Mouse (Mus musculus): ENCODE data around the gene Clca3a2. TPM values are rescaled to one million over a fixed set of nuclear protein-coding genes. Genes with fewer than 3 reads are reported as not detected.

The Clca3a2 gene
- total and polyA plus RNA-seq, 3 experiments: 0.08 to 1.5 TPM; not detected in 1

DNA sequence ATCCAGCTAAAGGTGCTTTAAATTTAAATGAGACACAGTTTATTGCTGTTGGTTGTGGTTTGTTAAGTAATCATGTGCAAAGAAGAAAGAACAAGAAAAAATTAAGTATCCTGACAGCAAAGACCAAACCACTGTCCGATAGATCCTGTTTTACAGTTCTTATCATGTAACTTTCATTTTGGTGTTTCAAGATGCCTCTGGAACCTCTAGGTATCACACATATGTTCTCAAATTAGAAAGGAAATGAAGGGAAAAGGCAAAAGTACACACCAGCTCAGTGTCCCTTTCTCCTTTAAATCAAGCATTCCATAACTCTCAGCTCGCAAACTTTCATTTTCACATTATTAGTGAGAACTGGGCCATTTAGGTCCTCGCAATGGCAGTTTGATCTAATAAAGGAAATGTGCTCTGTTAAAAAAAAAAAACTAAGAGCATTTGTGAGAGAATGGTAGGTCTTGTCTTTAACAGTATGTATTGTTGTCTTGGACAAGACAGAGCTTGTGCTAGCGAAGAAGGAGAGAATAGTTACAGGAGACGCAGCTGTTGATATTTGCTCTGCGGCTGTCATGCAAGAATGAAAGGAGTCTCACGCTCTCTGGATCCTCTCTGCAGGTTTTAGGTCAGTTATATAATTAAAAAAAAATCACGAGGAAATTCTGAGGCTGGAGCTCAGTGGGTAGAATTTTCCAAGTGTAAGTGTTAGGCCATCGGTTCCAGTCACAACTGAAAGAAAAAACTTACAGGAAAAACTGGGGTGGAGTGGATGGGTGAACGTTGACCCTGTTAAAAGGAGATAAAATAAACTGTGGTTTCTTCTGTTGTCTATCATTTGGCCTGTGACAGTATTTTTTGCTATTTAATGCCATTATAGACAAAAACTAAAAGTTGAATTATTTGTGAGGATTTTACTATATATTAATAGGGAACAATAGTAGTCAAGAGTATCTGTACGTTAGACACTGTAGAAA is 33.8 kb downstream of the Clca3a2 start (continued):
- TF ChIP-seq USF2 (IDR thresholded peaks at IDR 0.05; ENCODE audit: borderline replicate concordance in 1 of 2, insufficient read depth in 1 of 2, low read depth in 1 of 2, low read length in 2 of 2): no peak
- no peak for TF ChIP-seq JUND (IDR thresholded peaks at IDR 0.05; ENCODE audit: low read depth, low read length)
- TF ChIP-seq MYC (IDR thresholded peaks at IDR 0.05; ENCODE audit: low read depth, low read length): 0 out of 2 replicates have a peak, but pooled peaks have one; percentile 25
- TF ChIP-seq ZC3H11A (IDR thresholded peaks at IDR 0.05; ENCODE audit: low read depth, low read length): no peak
- no peak; the same call in 1 of the 2 replicates for TF ChIP-seq POLR2AphosphoS2 (IDR thresholded peaks at IDR 0.05; ENCODE audit: low read length)

DNA sequence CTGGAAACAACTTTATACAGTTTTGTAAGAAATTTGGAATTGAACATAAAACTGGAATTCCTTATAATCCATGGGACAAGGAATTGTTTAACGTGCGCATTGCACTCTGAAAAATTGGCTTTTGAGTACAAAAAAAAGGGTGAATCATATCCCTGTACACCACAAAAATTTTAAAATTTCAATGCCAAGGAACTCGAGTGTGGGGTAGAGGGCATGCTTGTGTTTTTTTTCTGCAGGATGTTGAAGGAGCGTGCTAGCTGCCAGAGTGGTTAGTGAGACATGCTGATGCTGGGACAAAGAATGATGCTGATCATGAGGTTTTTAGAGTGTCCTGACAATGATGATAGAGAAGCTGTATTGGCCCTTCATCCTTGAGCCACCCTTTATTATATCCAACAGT is 54.1 kb downstream of the Clca3a2 start:
- no peaks in the 10 kb centered on the region for H3K9me3 ChIP-seq (replicated peaks; ENCODE audit: insufficient read depth, low read length)
- H3K4me3 ChIP-seq (ENCODE audit: control insufficient read depth in 1 of 2, insufficient read depth in 1 of 2, low read depth in 2 of 2, low read length in 2 of 2): no peak overlapping the region
- peaks cover 0 to 8% of the 10 kb centered on the region in 2 experiments; a peak in 2 of 4 replicates for H3K36me3 ChIP-seq (ENCODE audit: control insufficient read depth in 1 of 2, insufficient read depth in 2 of 2, low read length in 2 of 2)
- TF ChIP-seq BHLHE40 (IDR thresholded peaks at IDR 0.05; ENCODE audit: borderline replicate concordance, low read depth, low read length): no peak
- no peak for TF ChIP-seq POLR2AphosphoS2 (IDR thresholded peaks at IDR 0.05; ENCODE audit: low read length)
- no peak for TF ChIP-seq GATA1 (IDR thresholded peaks at IDR 0.05; ENCODE audit: low read depth, low read length)
- no peak for TF ChIP-seq MAX (IDR thresholded peaks at IDR 0.05; ENCODE audit: low read length)
- no peak for TF ChIP-seq ZKSCAN1 (IDR thresholded peaks at IDR 0.05; ENCODE audit: low read depth, low read length)
- TF ChIP-seq RAD21 (IDR thresholded peaks at IDR 0.05; ENCODE audit: low read depth, low read length): no peak
- TF ChIP-seq E2F4 (IDR thresholded peaks at IDR 0.05; ENCODE audit: borderline replicate concordance, low read depth, low read length): no peak
- TF ChIP-seq ZC3H11A (IDR thresholded peaks at IDR 0.05; ENCODE audit: low read depth, low read length): no peak
- TF ChIP-seq POLR2AphosphoS5 (IDR thresholded peaks at IDR 0.05; ENCODE audit: borderline replicate concordance, low read depth, low read length): no peak
- TF ChIP-seq NRF1 (IDR thresholded peaks at IDR 0.05; ENCODE audit: insufficient read depth, low read depth, low read length, poor library complexity, severe bottlenecking): no peak
- no peak for TF ChIP-seq UBTF (IDR thresholded peaks at IDR 0.05; ENCODE audit: borderline replicate concordance, insufficient read depth, low read depth, low read length)
- no peak for TF ChIP-seq JUND (IDR thresholded peaks at IDR 0.05; ENCODE audit: low read depth, low read length)
- no peak for TF ChIP-seq TAL1 (IDR thresholded peaks at IDR 0.05; ENCODE audit: low read length)
- no peak for TF ChIP-seq HCFC1 (IDR thresholded peaks at IDR 0.05; ENCODE audit: low read depth, low read length)
- no peak for TF ChIP-seq ZMIZ1 (IDR thresholded peaks at IDR 0.05; ENCODE audit: low read depth, low read length)
- TF ChIP-seq CTCF (IDR thresholded peaks at IDR 0.05 in 2 of 3, conservative IDR thresholded peaks at IDR 0.05 in 1 of 3; ENCODE audit: control insufficient read depth in 1 of 3, insufficient read depth in 1 of 3, low read depth in 2 of 3, low read length in 3 of 3, poor library complexity in 1 of 3, severe bottlenecking in 1 of 3): no peak
- TF ChIP-seq MEF2A (IDR thresholded peaks at IDR 0.05; ENCODE audit: extremely low read depth, insufficient replicate concordance, low read depth, low read length, poor library complexity, severe bottlenecking): no peak
- no peak for TF ChIP-seq EP300 (IDR thresholded peaks at IDR 0.05; ENCODE audit: low read depth in 1 of 2, low read length in 2 of 2)
- TF ChIP-seq TBP (IDR thresholded peaks at IDR 0.05; ENCODE audit: low read depth, low read length): no peak
- H3K27ac ChIP-seq (ENCODE audit: control insufficient read depth, low read depth, low read length): no peak overlapping the region
- no peak overlapping the region for H3K9ac ChIP-seq (ENCODE audit: control insufficient read depth, low read depth, low read length, poor library complexity, severe bottlenecking)
- no peaks in the 10 kb centered on the region for H3K27me3 ChIP-seq (ENCODE audit: control insufficient read depth in 1 of 2, insufficient read depth in 2 of 2, low read length in 2 of 2)
- DNase-seq (ENCODE audit: low read depth, low spot score): no peak
- H3K79me2 ChIP-seq (ENCODE audit: control insufficient read depth, insufficient read depth, low read length, poor library complexity): no peaks in the 10 kb centered on the region
- H3K4me1 ChIP-seq (ENCODE audit: control insufficient read depth in 1 of 2, insufficient read depth in 2 of 2, low read length in 2 of 2): peaks cover 2 to 12% of the 10 kb centered on the region in 2 experiments
